In the genomic region with DNA sequence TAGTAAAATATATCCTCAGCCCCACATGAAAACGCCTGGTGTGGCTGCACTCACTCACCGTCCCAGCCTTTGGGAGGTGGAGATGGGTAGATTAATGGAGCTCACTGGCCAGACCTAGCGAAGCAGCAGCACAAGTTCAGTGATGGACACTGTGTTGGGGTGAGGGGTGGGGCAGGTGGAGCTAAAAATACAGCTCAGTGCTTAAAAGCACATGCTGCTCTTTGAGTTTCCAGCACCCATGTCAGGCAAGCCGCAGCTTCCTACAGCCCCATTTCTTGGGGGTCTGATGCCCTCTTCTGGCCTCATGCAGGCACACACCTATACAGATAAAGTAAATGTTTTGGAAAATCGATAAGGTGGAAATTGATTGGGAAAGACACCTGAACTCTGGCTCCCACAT, we compare ENCODE assay signal across 8 mouse cellular contexts.
DNase-seq lines count a peak whose midpoint lies in the region; ATAC-seq and TF ChIP-seq lines count a peak whose summit lies in the region.

No protein-coding gene starts in this region.

- WGBS in embryonic facial prominence, embryonic 10.5 days = 25% methylated on average over 5 of the region's 5 CpGs
- WGBS in hindbrain, embryonic 15.5 days = 46% methylated on average over 5 of the region's 5 CpGs
- WGBS in lung, embryonic 15.5 days = 45% methylated on average over 5 of the region's 5 CpGs
- 42% methylated on average over 5 of the region's 5 CpGs for WGBS in stomach, embryonic 15.5 days

- no peak overlapping the region for H3K9ac ChIP-seq in hindbrain, embryonic 15.5 days
- H3K9ac ChIP-seq in lung, embryonic 15.5 days = no peak overlapping the region
- no peak overlapping the region for H3K9ac ChIP-seq in stomach, embryonic 15.5 days

- no peak overlapping the region for H3K4me3 ChIP-seq in layer of hippocampus, adult 2 months
- H3K4me3 ChIP-seq in embryonic facial prominence, embryonic 10.5 days = no peak overlapping the region
- H3K4me3 ChIP-seq in hindbrain, embryonic 15.5 days = no peak overlapping the region
- H3K4me3 ChIP-seq in lung, embryonic 15.5 days = no peak overlapping the region
- no peak overlapping the region for H3K4me3 ChIP-seq in stomach, embryonic 15.5 days (replicated peaks)

- TF ChIP-seq CTCF in layer of hippocampus, adult 2 months (conservative IDR thresholded peaks at IDR 0.05) = peak; percentile 68

- H3K27ac ChIP-seq in layer of hippocampus, adult 2 months = no peak overlapping the region
- peak overlapping the region; percentile 14; the same call in 1 of the 2 replicates for H3K27ac ChIP-seq in embryonic facial prominence, embryonic 10.5 days (replicated peaks)
- peak overlapping the region; percentile 37 for H3K27ac ChIP-seq in hindbrain, embryonic 15.5 days (replicated peaks)
- H3K27ac ChIP-seq in lung, embryonic 15.5 days = no peak overlapping the region
- no peak overlapping the region for H3K27ac ChIP-seq in stomach, embryonic 15.5 days

- ATAC-seq in hindbrain, embryonic 15.5 days (ENCODE audit: low FRiP score, low read depth) = peak; percentile 40
- 0 out of 2 replicates have a peak, but pooled peaks have one; percentile 9 for ATAC-seq in lung, embryonic 15.5 days (ENCODE audit: borderline replicate concordance, extremely low read depth, low FRiP score, low TSS enrichment)
- ATAC-seq in stomach, embryonic 15.5 days (ENCODE audit: insufficient read depth, low FRiP score, low read depth) = 0 out of 2 replicates have a peak, but pooled peaks have one; percentile 36

- H3K36me3 ChIP-seq in embryonic facial prominence, embryonic 10.5 days (replicated peaks) = peaks cover 10% of the 10 kb centered on the region; the same call in 1 of the 2 replicates
- H3K36me3 ChIP-seq in hindbrain, embryonic 15.5 days = peaks cover 9% of the 10 kb centered on the region
- H3K36me3 ChIP-seq in lung, embryonic 15.5 days = no peaks in the 10 kb centered on the region
- no peaks in the 10 kb centered on the region for H3K36me3 ChIP-seq in stomach, embryonic 15.5 days

- no peak for DNase-seq in layer of hippocampus, adult 2 months (ENCODE audit: low spot score in 2 of 2)
- DNase-seq in layer of hippocampus, postnatal 36 days = no peak
- DNase-seq in embryonic facial prominence, embryonic 10.5 days (ENCODE audit: low spot score) = peak; percentile 42
- DNase-seq in spleen, postnatal 14 days (ENCODE audit: low spot score in 2 of 2) = no peak
- DNase-seq in testis, postnatal 10 days (ENCODE audit: low spot score) = no peak

- H3K9me3 ChIP-seq in embryonic facial prominence, embryonic 10.5 days = no peaks in the 10 kb centered on the region
- H3K9me3 ChIP-seq in hindbrain, embryonic 15.5 days = no peaks in the 10 kb centered on the region
- no peaks in the 10 kb centered on the region for H3K9me3 ChIP-seq in lung, embryonic 15.5 days
- H3K9me3 ChIP-seq in stomach, embryonic 15.5 days = no peaks in the 10 kb centered on the region

- no peak overlapping the region for H3K4me2 ChIP-seq in hindbrain, embryonic 15.5 days
- no peak overlapping the region for H3K4me2 ChIP-seq in lung, embryonic 15.5 days
- H3K4me2 ChIP-seq in stomach, embryonic 15.5 days = no peak overlapping the region

- H3K4me1 ChIP-seq in embryonic facial prominence, embryonic 10.5 days = peaks cover 18% of the 10 kb centered on the region
- H3K4me1 ChIP-seq in hindbrain, embryonic 15.5 days (replicated peaks) = 0 out of 2 replicates have a peak, but pooled peaks cover 4% of the 10 kb centered on the region
- H3K4me1 ChIP-seq in lung, embryonic 15.5 days = peaks cover 5% of the 10 kb centered on the region; the same call in 1 of the 2 replicates
- no peaks in the 10 kb centered on the region for H3K4me1 ChIP-seq in stomach, embryonic 15.5 days

- H3K27me3 ChIP-seq in embryonic facial prominence, embryonic 10.5 days (replicated peaks; ENCODE audit: low read depth, poor library complexity, severe bottlenecking) = no peaks in the 10 kb centered on the region
- no peaks in the 10 kb centered on the region for H3K27me3 ChIP-seq in hindbrain, embryonic 15.5 days
- no peaks in the 10 kb centered on the region for H3K27me3 ChIP-seq in lung, embryonic 15.5 days
- no peaks in the 10 kb centered on the region for H3K27me3 ChIP-seq in stomach, embryonic 15.5 days (replicated peaks)

Comparison
In these comparisons a context has a peak if more than half of its experiments do, and no peak if none do; other contexts are left out.
1. H3K27ac ChIP-seq: peak in embryonic facial prominence, embryonic 10.5 days (single experiment) and hindbrain, embryonic 15.5 days (single experiment); none in layer of hippocampus, adult 2 months (single experiment), lung, embryonic 15.5 days (single experiment) and stomach, embryonic 15.5 days (single experiment).
2. Peak in every context shown above with its lines, with median percentiles within 50 percentile points of each other: ATAC-seq.